Mouse (Mus musculus) c-Kit-positive CD71-positive TER-119-positive erythroid progenitor cells, embryonic 14.5 days (primary cell): ENCODE data around the gene Gm9117.
"Not testable (repeated sequence)": the region's sequence is repeated elsewhere in the genome, so short reads cannot be mapped to it uniquely, and the experiment has no call there.

ENCODE experiments used
- DNase-seq: peaks from one replicate; pipeline ENCODE4 v3.0.0-alpha.2; 2013; ENCODE audit warnings: low spot score

Gm9117 gene

GRCm38 (mm10) chr3:93943443-93943842 lies at the start of gene Gm9117:
TSS of gene Gm9117 (minus strand) at chr3:93943543.
- not testable (repeated sequence) for DNase-seq

DNA sequence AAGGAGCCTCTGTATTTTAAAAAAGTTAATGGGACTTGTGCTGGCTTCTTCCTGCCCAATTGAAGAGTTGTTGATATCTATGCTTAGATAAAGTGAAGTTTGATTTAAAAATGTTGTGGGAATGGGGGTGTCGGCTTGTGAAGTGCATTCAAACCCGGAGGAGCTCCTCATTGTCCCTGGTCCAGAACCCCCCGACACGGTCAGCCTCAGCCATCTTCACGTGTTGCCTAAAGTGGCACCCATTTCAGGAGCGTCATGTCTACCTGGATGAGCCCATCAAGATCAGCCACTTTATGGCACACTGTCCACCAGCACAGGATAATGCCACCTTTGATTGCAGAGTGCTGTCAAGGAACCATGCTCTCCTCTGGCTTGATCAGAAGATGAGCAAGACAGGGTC lies 25.6 kb upstream of the Gm9117 start:
- not testable (repeated sequence) for DNase-seq

GRCm38 (mm10) chr3:93961214-93961613 lies 17.9 kb upstream of the Gm9117 start, which contains the start of gene Tdpoz5:
TSS of gene Tdpoz5 (minus strand) at chr3:93961314.
- not testable (repeated sequence) for DNase-seq

DNA sequence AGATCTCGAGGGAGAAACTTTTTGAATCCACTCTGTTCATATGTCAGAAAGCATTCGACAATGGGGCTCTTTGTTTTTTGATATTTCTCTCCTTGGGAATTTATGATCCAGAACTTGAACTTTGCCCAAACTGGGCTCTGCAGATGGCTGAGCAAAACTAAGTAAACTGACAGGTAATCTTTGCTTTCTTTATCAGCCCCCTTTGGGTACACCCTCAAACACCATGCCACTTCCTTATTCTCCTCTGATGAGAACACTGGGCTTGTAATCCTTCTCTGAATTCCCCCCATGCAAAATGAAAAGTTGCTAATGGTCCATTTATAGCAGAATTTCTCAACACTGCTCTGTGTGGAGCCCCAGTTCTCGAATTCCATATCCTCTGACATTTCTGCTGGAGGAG lies 5.0 kb downstream of the Gm9117 start:
- not testable (repeated sequence) for DNase-seq
